Mouse (Mus musculus) kidney, adult 2 months (tissue): ENCODE measurements around the gene Zbtb38.

Experiments used
- CTCF ChIP-seq: fragments of 200-500 bp; conservative IDR thresholded peaks from 2 replicates; pipeline ENCODE4 v1.5.1; 2011; ENCODE audit warnings: low read depth, mild to moderate bottlenecking, control low read depth, low read length, moderate library complexity, mixed read lengths; ENCODE audit not compliant: insufficient read depth, insufficient read length
- POLR2A ChIP-seq: fragments of 200-500 bp; IDR thresholded peaks from one replicate; pipeline ENCODE4 v1.6.1; 2011; ENCODE audit warnings: low read depth, low read length, control low read depth

DNA sequence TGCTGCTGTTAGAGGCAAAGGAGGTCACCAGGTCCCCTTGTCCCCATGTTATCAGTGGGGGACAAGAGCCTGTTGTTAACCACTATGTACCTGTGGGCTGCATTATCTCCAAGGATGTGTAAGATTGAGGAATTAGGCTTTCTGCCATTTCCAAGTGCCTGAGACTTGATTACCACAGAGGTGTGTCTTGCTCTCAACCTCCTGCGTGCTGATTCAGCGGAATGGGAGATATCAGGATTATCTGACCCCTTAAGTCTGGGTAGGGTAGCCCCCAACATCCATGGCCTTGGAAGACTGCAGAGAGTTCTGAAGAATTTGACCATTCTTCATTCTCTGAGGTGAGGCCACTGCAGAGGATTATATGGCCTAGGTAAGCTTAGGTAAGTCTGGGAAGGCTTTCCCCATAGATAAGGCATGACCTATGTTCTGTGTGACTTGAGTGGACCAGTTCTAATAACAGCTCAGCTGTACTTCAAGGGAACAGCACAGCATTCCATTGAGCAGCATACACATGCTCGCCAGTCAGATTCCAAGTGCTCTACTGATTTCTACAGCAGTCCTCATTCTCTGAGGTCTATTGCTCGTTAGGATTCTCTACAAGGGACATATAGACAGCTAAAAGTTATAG, 68.4 kb downstream of the Zbtb38 start:
- TF ChIP-seq POLR2A = no peak
- TF ChIP-seq CTCF = no peak
